Mouse (Mus musculus): ENCODE data around the gene Kmt5b. TPM values are rescaled to one million over a fixed set of nuclear protein-coding genes. Genes with fewer than 3 reads are reported as not detected.

The Kmt5b gene
- polyA plus RNA-seq, 1 experiment, result 3.5 TPM

- TF ChIP-seq GATA1 (IDR thresholded peaks at IDR 0.05; ENCODE audit: borderline replicate concordance, low read length) (no peak), FLI1 (IDR thresholded peaks at IDR 0.05; ENCODE audit: low read length) (no peak)
- Histone ChIP-seq H3K4me1 (peaks cover 11% of the 10 kb centered on the region), H3K9me3 (no peaks in the 10 kb centered on the region), H3K36me3 (replicated peaks; ENCODE audit: low read length) (peaks cover 59% of the 10 kb centered on the region), H3K4me3 (replicated peaks) (no peak overlapping the region), H3K27me3 (replicated peaks) (peaks cover 2% of the 10 kb centered on the region)
Measured at GRCm38 (mm10) chr19:3815824-3816223, 48.6 kb downstream of the Kmt5b start.

- TF ChIP-seq FLI1 (IDR thresholded peaks at IDR 0.05; ENCODE audit: low read length) (no peak), GATA1 (IDR thresholded peaks at IDR 0.05; ENCODE audit: borderline replicate concordance, low read length) (no peak)
- peaks cover 32% of the 10 kb centered on the region for H3K36me3 ChIP-seq (replicated peaks; ENCODE audit: low read length)
- H3K9me3 ChIP-seq, result no peaks in the 10 kb centered on the region
- no peak overlapping the region for H3K4me3 ChIP-seq (replicated peaks)
- no peaks in the 10 kb centered on the region for H3K4me1 ChIP-seq
- peaks cover 8% of the 10 kb centered on the region for H3K27me3 ChIP-seq (replicated peaks)
Measured at GRCm38 (mm10) chr19:3819080-3819479, 51.9 kb downstream of the Kmt5b start.

GRCm38 (mm10) chr19:3819899-3820444 lies 52.8 kb downstream of the Kmt5b start:
- peaks cover 8% of the 10 kb centered on the region for H3K27me3 ChIP-seq (replicated peaks)
- no peaks in the 10 kb centered on the region for H3K4me1 ChIP-seq
- H3K36me3 ChIP-seq (replicated peaks; ENCODE audit: low read length), result peaks cover 23% of the 10 kb centered on the region
- TF ChIP-seq GATA1 (IDR thresholded peaks at IDR 0.05; ENCODE audit: borderline replicate concordance, low read length) (no peak), FLI1 (IDR thresholded peaks at IDR 0.05; ENCODE audit: low read length) (no peak)
- no peak overlapping the region for H3K4me3 ChIP-seq (replicated peaks)
- no peaks in the 10 kb centered on the region for H3K9me3 ChIP-seq

- Histone ChIP-seq H3K4me1 (peaks cover 3% of the 10 kb centered on the region; the same call in 1 of the 2 replicates), H3K9me3 (no peaks in the 10 kb centered on the region), H3K27me3 (replicated peaks) (peaks cover 8% of the 10 kb centered on the region), H3K36me3 (replicated peaks; ENCODE audit: low read length) (no peaks in the 10 kb centered on the region), H3K4me3 (replicated peaks) (no peak overlapping the region)
- TF ChIP-seq GATA1 (IDR thresholded peaks at IDR 0.05; ENCODE audit: borderline replicate concordance, low read length) (no peak), FLI1 (IDR thresholded peaks at IDR 0.05; ENCODE audit: low read length) (no peak)
Measured at GRCm38 (mm10) chr19:3825044-3825443, 57.8 kb downstream of the Kmt5b start.

- Histone ChIP-seq H3K9me3 (0 out of 2 replicates have a peak, but pooled peaks cover 2% of the 10 kb centered on the region), H3K36me3 (replicated peaks; ENCODE audit: low read length) (no peaks in the 10 kb centered on the region), H3K27me3 (replicated peaks) (peaks cover 15% of the 10 kb centered on the region), H3K4me3 (replicated peaks) (no peak overlapping the region), H3K4me1 (peaks cover 23% of the 10 kb centered on the region)
- TF ChIP-seq FLI1 (IDR thresholded peaks at IDR 0.05; ENCODE audit: low read length), result no peak
Measured at GRCm38 (mm10) chr19:3829863-3830262, 62.6 kb downstream of the Kmt5b start.

GRCm38 (mm10) chr19:3831716-3832115 lies 64.5 kb downstream of the Kmt5b start:
- Histone ChIP-seq H3K27me3 (replicated peaks) (peaks cover 23% of the 10 kb centered on the region), H3K9me3 (0 out of 2 replicates have a peak, but pooled peaks cover 3% of the 10 kb centered on the region), H3K4me1 (peaks cover 23% of the 10 kb centered on the region), H3K4me3 (replicated peaks) (no peak overlapping the region), H3K36me3 (replicated peaks; ENCODE audit: low read length) (no peaks in the 10 kb centered on the region)
- no peak for TF ChIP-seq GATA1 (IDR thresholded peaks at IDR 0.05; ENCODE audit: borderline replicate concordance, low read length)
- no peak for TF ChIP-seq FLI1 (IDR thresholded peaks at IDR 0.05; ENCODE audit: low read length)

GRCm38 (mm10) chr19:3832851-3833353 lies 65.7 kb downstream of the Kmt5b start:
- TF ChIP-seq FLI1 (IDR thresholded peaks at IDR 0.05; ENCODE audit: low read length) (no peak), GATA1 (IDR thresholded peaks at IDR 0.05; ENCODE audit: borderline replicate concordance, low read length) (no peak)
- Histone ChIP-seq H3K9me3 (0 out of 2 replicates have a peak, but pooled peaks cover 3% of the 10 kb centered on the region), H3K36me3 (replicated peaks; ENCODE audit: low read length) (no peaks in the 10 kb centered on the region), H3K27me3 (replicated peaks) (peaks cover 31% of the 10 kb centered on the region), H3K4me3 (replicated peaks) (peak overlapping the region; percentile 57), H3K4me1 (peaks cover 23% of the 10 kb centered on the region)

- Histone ChIP-seq H3K27me3 (replicated peaks) (peaks cover 33% of the 10 kb centered on the region), H3K36me3 (replicated peaks; ENCODE audit: low read length) (no peaks in the 10 kb centered on the region), H3K4me3 (replicated peaks) (no peak overlapping the region), H3K4me1 (peaks cover 23% of the 10 kb centered on the region), H3K9me3 (0 out of 2 replicates have a peak, but pooled peaks cover 3% of the 10 kb centered on the region)
- TF ChIP-seq FLI1 (IDR thresholded peaks at IDR 0.05; ENCODE audit: low read length), result no peak
- TF ChIP-seq GATA1 (IDR thresholded peaks at IDR 0.05; ENCODE audit: borderline replicate concordance, low read length), result no peak
Measured at GRCm38 (mm10) chr19:3834301-3834700, 67.1 kb downstream of the Kmt5b start.

GRCm38 (mm10) chr19:3836791-3837190 lies 69.6 kb downstream of the Kmt5b start:
- H3K4me1 ChIP-seq, result peaks cover 12% of the 10 kb centered on the region
- H3K9me3 ChIP-seq, result 0 out of 2 replicates have a peak, but pooled peaks cover 3% of the 10 kb centered on the region
- peaks cover 45% of the 10 kb centered on the region for H3K27me3 ChIP-seq (replicated peaks)
- no peak for TF ChIP-seq FLI1 (IDR thresholded peaks at IDR 0.05; ENCODE audit: low read length)
- TF ChIP-seq GATA1 (IDR thresholded peaks at IDR 0.05; ENCODE audit: borderline replicate concordance, low read length), result no peak
- H3K36me3 ChIP-seq (replicated peaks; ENCODE audit: low read length), result no peaks in the 10 kb centered on the region
- no peak overlapping the region for H3K4me3 ChIP-seq (replicated peaks)

GRCm38 (mm10) chr19:3838931-3839330 lies 71.7 kb downstream of the Kmt5b start:
- H3K4me1 ChIP-seq, result 0 out of 2 replicates have a peak, but pooled peaks cover 3% of the 10 kb centered on the region
- no peak overlapping the region for H3K4me3 ChIP-seq (replicated peaks)
- H3K36me3 ChIP-seq (replicated peaks; ENCODE audit: low read length), result no peaks in the 10 kb centered on the region
- H3K9me3 ChIP-seq, result 0 out of 2 replicates have a peak, but pooled peaks cover 3% of the 10 kb centered on the region
- no peak for TF ChIP-seq GATA1 (IDR thresholded peaks at IDR 0.05; ENCODE audit: borderline replicate concordance, low read length)
- no peak for TF ChIP-seq FLI1 (IDR thresholded peaks at IDR 0.05; ENCODE audit: low read length)
- peaks cover 47% of the 10 kb centered on the region for H3K27me3 ChIP-seq (replicated peaks)
